Mouse (Mus musculus): ENCODE data around the gene Nop14.

DNA sequence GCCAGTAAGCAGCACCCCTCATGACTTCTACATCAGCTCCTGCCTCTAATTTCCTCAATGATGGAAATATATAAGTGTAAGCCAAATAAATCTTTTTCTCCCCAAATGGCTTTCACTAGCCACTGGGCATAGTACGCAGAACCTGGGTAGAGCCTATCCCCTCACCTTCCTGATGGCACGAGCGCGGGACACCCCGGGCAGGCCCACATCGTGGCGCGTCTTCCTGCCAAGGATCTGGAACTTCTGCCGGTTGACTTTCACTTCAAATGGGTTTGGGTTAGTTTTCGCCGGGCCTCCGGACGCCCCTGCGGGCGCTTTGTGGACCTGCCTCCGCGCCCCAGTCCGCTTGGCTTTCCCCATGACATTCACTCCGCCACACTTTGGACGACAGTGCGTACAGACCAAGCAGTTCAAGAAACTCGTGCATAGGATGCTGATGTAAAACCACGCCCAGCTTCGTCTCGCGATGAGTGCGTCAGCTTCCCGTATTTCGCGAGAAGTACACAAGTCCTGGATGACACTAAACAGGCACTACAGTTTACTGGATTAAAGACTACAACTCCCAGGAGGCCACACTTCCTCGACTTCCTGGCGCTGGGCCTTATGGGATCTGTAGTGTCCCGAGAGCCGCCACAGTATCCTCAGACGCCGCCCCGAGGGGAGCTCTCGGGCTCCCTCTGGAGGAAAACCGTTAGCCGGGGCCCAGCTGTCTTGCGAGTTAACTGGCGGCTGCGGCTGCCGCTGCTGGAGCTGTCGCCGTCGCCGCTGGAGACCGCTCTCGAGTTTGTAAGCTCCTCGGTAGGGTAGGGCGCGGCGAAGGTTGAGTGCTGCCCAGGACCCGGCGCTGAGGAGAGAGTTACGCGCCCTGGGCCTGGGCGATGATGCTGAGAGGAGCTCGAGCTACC, at the start of gene Nop14, which contains the start of gene Grk4:
- TF ChIP-seq CTCF (IDR thresholded peaks at IDR 0.05; ENCODE audit: low read depth, low read length) (peak; percentile 45; the same call in 1 of the 2 replicates), GATA2 (IDR thresholded peaks at IDR 0.05; ENCODE audit: borderline replicate concordance, low read depth, low read length) (no peak), GATA1 (IDR thresholded peaks at IDR 0.05; ENCODE audit: borderline replicate concordance, low read length) (no peak), POLR2AphosphoS5 (IDR thresholded peaks at IDR 0.05; ENCODE audit: insufficient replicate concordance, low read depth, low read length) (0 out of 2 replicates have a peak, but pooled peaks have one; percentile 39)
